Mouse (Mus musculus): ENCODE data around the gene Olfr1393.
"Not testable (repeated sequence)": the region's sequence is repeated elsewhere in the genome, so short reads cannot be mapped to it uniquely, and the experiment has no call there.

The Olfr1393 gene

DNA sequence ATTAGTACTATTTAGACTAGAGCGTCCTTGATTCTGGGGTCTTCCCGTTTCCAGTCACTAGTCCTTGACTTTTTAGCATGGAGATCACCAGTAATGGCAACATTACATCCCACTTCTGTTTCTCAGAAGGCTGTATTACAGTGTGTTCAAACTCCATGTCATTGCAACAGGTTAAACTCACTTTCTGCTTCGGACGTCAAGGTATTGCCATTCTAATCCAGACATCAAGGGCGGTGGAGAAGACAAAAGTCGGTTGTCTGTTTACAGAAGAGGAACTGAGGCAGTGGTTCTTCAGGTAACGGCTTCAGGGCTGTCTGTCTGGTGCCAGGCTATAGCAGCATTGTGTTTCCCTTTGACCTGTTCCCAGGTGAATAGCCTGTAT, 26.7 kb upstream of the Olfr1393 start:
- peak in 1 of 2 experiments; percentile 4 for DNase-seq

DNA sequence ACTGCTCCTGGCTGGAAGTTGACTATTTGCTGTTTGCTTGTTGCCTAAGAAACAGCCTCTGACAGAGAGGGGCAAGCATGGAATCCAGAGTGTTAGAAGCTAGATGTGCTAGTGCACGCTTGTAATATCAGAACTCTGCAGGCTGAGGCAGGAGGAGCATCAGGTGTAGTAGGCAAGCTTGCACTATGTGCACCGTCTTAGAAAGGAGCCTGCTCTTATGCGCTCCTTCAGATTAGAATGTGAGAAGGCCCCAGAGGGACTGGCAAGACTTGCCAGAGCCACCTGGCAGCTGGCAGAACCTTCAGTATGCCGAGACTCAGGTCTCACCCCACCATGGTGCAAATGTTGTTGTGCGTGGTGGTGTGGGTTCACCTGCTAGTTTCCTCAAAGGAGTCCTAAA, 26.1 kb upstream of the Olfr1393 start:
- DNase-seq: peak in 1 of 2 experiments; percentile 3

DNA sequence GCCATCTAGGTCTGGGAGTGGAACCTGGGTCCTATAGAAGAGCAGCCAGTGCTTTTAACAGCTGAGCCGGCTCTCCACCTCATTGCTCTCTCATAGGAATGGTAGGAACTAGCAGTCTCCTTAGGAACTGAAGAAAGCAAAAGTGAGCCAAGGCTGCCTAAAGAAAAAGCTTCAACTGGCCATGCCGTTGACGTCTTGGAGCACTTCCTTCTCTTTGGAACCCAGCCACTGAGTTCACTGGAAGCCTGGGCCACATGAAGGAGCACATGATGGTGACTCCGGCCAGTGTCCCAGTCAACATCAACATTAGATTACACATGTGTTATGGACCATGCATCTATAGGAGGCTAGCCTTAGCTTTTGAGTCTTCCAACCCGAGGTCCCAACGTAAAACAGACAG, 25.1 kb upstream of the Olfr1393 start:
- DNase-seq: peak in 1 of 2 experiments; percentile 28

DNA sequence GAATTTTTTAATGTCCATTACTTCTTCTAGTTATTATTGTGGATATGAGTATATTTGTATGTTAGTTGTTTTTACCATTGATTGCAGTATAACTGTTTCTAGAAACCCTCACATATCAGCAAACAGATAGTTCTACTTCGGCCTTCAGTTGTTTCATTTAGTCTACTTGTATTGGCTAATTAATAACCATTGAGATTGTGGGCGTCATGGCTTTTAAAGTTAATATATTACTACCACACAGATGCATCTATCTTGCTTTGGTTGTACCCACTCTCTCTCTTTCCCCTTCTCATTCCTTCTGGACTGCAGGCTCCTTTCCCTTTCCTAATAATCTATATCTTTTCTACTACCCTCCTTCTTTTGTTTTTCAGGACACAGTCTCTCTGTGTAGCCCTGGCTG, 18.8 kb upstream of the Olfr1393 start:
- no peak for DNase-seq

DNA sequence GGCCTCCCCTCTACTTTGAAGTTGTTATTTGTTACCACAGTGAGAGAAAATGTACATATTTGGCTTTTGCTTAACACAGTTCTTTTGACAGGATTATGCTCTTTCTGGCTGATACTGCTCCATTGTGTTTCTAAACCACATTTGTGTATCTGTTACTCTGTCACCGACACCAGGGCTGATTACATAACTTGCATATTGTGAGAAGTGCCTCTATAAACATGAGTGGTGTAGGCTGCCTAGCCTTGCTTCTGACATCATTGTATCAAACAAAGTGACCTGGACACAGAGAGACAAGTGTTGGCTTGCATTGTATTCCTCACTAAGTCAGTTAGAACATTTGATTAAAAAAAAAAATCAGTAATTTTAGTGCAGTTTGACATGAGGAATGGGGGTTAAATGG, 18.3 kb upstream of the Olfr1393 start:
- DNase-seq: no peak

DNA sequence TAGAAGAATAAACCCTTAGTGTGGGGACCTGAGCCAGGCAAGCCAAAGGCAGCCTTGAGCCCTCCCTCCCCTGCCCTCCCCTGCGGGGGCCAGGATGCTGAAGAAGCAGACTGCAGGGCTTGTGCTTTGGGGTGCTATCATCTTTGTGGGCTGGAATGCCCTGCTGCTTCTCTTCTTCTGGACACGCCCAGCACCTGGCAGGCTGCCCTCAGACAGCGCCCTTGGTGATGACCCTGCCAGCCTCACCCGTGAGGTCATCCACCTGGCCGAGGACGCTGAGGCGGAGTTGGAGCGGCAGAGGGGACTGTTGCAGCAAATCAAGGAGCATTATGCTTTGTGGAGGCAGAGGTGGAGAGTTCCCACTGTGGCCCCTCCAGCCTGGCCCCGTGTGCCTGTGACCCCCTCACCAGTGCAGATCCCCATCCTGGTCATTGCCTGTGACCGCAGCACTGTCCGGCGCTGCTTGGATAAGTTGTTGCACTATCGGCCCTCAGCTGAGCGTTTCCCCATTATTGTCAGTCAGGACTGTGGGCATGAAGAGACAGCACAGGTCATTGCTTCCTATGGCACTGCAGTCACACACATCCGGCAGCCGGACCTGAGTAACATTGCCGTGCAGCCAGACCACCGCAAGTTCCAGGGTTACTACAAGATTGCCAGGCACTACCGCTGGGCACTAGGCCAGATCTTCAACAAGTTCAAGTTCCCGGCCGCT, 17.3 kb upstream of the Olfr1393 start:
- DNase-seq: peak in 1 of 2 experiments; percentile 46

DNA sequence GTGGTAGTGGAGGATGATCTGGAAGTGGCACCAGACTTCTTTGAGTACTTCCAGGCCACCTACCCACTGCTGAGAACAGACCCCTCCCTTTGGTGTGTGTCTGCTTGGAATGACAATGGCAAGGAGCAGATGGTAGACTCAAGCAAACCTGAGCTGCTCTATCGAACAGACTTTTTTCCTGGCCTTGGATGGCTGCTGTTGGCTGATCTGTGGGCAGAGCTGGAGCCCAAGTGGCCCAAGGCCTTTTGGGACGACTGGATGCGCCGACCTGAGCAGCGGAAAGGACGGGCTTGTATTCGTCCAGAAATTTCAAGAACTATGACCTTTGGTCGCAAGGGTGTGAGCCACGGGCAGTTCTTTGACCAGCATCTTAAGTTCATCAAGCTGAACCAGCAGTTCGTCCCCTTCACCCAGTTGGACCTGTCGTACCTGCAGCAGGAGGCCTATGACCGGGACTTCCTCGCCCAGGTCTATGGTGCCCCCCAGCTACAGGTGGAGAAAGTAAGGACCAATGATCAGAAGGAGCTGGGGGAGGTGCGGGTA, 16.7 kb upstream of the Olfr1393 start:
- no peak for DNase-seq

DNA sequence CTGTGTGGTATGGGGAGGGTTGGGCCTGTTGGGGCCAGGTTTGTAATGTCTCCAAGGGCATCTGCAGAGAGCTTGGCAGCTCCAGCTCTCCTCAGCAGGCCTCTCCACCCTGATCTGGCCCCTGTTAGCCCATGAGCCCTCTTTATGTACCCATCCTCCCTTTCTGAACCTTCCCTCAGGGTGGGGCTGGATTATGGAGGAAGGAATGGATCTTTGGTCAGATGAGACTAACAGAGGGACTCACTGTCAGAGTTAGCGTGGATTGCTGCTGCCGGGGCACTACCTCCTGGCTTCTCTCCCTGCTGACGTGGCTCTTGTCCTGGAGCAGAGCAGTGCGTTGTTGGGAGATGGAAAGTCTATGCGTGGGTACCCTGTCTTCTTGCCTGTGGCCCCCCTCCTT, 15.8 kb upstream of the Olfr1393 start:
- DNase-seq: no peak

DNA sequence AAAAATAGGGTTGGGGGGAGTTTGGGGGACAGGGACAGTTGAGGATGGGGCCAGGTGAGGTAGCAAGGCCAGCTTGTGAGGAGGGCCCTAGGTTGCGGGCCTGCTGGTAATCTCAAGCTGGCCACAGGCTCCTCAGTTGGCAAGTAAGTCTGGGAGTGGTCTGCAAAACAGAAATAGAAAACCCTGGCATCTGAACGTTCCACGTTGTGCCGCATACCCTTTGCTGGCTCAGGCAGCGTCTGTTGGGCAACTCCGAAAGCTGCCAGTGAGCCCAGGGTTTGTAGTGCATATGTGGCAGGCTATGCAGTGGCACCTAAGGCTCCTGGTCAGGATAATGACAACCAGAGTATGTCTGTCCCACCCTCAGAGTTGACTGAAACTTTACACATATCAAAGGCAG, 15.0 kb upstream of the Olfr1393 start:
- DNase-seq: no peak

DNA sequence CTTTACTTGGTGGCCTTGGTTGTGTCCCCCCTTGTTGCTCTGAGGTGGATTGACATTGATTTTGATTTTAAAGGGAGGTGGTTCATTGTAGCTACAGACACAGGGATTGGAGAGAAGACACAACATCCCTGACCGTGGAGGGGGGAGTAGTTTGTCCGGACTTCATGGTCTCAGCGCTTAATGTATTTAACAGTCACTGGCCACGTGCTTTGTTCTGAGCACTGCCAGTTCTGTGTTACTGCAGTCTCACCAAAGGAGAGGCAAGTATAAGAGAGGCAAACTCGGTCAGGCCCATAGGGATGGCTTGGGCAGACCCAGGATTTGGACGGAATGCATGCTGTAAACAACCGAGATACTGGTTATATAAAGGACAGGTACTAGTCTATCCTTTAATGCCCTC, 14.0 kb upstream of the Olfr1393 start:
- DNase-seq: no peak

DNA sequence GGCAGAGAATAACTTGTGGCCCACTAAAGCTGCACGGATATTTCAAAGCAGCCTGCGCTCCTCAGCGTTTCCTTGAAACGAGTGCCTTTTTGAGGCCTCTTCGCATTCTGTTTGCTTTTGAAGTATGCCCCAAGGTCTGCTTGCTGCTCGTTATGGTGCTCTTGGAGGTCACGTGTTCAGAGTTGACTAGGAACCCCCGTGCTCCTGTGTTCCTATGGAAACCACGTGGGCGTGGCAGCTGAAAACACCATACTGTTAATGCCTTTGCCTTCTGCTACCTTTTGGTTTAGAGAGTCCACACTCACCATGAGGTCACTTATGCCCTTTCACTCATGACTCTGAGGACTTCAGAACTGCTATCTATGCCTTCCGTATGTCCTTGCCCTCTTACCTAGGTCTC, 13.5 kb upstream of the Olfr1393 start:
- no peak for DNase-seq

DNA sequence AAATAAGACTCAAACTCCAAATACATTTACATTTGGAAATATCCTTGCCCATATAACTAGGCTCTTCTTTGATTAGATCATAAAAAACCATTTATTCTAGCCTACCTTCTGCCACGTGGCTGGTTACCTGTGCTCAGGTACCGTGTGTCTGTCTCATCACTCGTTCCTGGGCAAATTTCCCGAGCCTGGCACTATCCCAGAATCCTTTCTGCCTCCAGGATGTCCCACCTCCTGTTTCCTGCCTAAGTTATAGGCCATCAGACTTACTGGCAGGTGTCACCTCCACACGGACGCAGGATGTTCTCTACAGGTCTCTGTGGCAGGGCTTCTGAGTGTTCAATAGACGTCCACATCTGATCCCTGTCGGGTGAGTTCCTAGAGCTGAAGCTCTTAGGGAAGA, 13.0 kb upstream of the Olfr1393 start:
- no peak for DNase-seq

DNA sequence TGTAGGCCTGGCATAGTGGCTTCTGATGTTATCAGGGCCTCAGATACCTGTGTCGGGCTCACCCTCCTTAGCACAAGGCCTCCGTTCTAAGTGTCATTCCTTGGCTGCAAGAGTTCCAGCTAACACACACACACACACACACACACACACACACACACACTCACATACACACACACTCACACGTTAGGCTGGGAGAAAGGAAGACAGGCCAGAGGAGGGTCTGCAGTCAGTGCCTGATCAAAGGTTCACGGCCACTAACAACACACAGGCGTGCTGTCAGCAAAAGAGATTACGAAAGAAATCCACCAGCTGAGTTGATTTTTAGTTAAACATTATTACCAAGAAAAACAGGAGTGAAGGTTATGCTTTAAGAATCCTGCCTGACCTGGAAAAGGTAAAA, 11.4 kb upstream of the Olfr1393 start:
- no peak for DNase-seq

DNA sequence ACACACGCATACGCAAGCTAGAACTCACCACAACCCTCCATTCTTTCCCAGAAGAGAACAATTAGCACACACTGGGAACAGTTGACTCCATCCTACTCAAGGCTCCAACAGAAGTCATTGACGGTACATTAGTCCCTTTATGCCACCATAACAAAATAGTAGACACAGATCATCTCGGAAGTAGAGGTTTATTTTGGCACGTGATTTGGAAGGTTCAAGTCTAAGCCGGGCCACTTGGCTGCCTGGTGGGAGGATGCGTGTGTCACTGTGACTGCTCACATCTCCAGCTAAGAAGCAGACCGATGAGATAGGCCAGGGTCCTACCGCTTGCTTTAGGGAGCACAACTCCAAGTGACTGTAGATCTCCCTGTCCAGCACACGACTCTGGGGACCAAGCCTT, 10.8 kb upstream of the Olfr1393 start:
- DNase-seq: no peak

DNA sequence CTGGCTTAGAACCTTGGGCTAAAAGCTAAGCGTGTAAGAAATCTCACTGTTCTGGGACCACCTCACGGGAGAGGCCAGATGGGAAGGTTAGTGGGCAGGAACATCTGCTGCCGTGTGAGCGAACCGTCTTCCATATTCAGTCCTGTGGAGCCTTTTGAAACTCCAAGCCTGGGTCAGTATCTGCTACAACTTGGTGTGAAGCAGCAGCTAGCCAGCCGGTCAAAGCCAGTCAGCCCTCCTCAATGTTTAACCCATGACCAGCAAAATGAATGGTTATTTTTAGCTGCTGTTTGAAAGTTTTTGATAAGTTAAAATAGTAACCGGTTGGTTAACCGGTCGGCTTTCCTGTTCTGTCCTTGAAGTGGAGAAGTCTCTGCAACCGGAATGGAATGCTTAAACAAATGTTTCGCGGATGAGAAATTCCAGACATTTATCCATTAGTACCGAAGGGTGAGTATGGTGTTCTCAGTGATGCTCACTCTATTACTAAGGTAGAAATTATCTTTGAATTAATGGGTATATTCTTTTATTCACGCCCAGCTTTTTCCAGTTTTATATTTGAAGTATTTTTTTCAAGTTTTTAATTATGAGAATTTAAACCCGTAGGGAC, 10.0 kb upstream of the Olfr1393 start:
- DNase-seq: no peak

DNA sequence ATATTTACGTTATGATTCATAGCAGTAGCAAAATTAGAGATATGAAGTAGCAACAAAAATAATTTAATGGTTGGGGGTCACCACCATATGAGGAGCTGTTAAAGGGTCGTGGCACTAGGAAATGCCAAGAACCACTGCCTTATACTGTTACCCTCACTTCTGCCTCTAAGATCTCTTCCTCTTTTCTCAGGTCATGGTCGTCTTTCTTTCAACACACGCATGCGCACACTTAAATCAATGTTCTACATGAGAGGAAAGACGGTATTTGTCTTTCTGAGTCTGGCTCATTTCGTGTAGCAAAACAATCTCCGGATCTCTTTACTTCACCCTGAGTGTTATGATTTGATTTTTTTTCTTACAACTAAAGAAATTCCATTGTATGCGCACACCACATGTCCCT, 8.3 kb upstream of the Olfr1393 start:
- no peak for DNase-seq

DNA sequence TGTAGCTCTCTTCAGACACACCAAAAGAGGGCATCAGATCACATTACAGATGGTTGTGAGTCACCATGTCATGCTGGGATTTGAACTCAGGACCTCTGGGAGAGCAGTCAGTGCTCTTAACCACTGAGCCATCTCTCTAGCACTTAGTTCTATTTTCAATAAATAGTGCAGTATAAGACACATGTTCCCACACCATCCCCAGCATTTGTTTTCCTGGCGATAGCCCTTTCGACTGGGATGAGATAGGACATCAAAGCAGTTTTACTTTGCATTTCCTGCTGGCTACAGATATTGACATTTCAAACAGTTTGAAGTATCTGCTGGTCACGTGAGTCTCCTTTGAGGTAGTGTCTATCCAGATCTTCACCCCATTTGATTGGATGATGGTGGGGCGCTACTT, 7.7 kb upstream of the Olfr1393 start:
- no peak for DNase-seq

DNA sequence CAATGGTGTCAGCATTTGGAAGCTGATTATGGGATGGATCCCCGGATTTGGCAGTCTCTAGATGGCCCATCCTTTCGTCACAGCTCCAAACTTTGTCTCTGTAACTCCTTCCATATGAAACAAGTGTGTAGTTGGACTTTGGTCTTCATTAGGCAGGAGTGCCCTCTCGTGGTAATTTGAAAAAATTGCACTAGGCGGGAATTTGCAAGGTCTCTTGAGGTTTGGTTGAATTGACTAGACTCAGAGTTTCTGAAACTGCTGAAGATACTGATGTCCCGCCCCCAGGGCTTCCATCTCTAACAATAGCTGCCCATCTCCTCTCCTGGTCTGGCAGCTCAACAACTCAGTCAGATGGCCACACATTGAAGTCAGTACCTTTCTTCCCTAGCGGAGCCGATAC, 6.8 kb upstream of the Olfr1393 start:
- peak in 1 of 2 experiments; percentile 61 for DNase-seq

DNA sequence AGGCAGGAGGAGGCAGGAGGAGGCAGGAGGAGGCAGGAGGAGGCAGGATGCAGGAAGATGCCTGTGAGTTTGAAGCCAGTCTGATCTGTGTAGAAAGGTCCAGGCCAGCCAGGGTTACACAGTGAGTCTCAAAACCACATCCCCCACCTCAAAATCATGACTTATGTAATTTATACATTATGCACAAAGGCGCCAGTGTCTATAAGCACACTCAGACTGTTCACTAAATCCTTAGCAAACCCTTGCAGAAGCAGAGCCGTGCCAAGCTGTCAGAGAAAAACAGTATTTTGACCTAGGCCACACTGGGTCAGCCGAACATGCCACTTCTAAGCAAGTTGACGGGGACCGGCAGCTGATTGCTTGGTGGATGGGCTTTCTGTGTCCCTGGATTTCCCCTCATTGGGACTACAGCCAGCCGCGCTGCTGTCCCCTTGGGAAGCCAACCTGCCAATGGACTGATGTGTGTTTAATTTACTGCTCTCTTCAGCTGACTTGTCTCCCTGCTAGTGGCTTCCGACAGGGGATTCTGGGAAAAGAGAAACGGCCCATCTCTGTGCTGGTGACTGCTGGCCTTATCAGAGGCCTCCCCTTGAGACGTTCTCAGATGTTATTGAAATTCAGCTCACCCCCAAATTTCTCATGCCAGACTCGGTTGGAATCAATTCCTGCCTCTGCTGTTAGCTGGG, 4.1 kb upstream of the Olfr1393 start:
- DNase-seq: no peak

DNA sequence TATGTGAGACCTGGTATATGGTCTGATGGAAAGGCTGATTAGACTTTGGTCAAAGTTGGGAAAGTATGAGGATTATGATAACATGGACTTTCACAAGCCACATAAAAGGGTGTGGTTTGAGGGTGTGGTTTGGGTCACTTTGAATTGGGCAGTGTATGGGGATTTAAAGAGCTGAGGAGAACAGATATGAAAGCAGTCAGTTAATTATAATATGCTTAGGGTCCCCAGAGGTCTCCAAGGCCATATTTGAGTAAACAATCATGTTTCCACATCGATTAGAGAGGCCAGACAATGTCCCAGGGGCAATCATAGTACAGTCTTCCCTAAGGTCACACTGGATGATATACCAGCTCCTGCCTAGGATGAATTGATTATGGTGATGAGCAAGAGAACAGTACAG, 6.9 kb downstream of the Olfr1393 start, which contains the start of gene Olfr1392:
TSS of gene Olfr1392 (plus strand) at position 301 of the 400 bp plus-strand sequence.
- not testable (repeated sequence) for DNase-seq

DNA sequence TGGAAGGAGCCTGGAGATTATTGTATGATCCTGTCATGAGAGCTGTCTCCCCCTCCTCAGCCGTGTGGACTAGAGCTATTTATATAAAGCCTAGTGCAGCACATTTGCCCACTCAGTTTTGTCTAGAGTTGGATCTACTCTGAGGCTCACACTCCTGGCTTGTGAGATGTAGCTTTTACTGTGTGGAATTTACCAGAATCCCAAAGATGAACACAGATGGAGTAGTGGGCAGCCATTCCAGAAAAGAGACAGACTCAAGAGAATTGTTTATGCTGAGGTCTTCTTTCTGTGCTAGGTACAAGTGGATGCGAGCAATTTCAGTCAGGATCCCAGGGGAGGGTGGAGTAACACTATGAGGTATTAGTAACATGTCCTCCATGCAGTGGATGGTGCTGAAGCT, 9.1 kb downstream of the Olfr1393 start:
- DNase-seq: no peak

DNA sequence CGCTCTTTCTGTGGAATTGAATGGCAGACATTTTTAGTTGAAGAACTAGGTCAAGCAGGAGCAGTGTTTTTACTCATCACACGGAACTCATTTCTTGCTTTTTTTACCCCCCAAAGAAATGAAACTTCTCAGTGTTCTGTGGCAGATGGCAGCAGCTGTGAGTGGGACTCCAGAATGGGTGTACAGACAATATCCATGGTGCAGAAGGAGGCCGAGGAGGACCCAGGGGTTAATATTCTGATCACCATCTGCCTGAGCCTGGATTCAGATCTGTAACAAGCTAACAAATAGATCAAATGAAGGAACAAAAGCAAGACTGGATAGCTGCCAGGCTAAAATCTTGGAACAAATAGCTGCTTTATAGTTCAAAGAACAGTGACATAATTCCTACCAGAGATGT, 14.7 kb downstream of the Olfr1393 start:
- DNase-seq: no peak

DNA sequence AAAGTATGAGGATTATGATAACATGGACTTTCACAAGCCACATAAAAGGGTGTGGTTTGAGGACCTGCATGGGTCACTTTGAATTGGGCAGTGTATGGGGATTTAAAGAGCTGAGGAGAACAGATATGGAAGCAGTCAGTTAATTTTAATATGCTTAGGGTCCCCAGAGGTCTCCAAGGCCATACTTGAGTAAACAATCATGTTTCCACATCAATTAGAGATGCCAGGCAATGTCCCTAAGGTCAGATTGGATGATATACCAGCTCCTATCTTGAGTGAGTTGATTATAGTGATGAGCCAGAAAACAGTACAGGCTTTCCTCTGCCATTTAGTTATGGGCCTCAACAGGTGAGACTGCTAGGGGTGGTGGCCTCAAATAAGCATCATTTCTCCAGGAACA, 26.3 kb downstream of the Olfr1393 start, which contains the start of gene Olfr10:
TSS of gene Olfr10 (plus strand) at position 301 of the 400 bp plus-strand sequence.
- no peak for DNase-seq

DNA sequence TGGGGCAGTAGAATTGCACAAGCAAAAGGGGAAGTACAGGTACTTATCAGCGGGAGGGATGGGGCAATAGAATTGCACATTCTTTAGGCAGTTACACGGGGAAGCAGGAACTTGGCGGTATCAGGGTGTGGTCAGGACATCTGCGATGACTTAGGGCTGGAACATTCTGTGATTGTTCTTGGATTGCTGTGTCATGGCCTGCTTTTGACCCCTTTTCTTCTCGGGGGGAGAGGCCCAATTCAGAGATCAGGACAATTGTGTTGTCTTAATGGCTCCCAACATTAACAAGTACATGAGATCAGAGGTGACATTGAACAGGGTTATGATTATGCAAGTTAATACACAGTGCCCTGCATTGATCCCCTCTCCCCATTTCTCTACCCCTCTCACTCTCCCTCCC, 30.4 kb downstream of the Olfr1393 start:
- DNase-seq: not testable (repeated sequence)
